Mouse (Mus musculus): ENCODE results near the gene Brms1l. TPM values are rescaled to one million over a fixed set of nuclear protein-coding genes. Genes with fewer than 3 reads are reported as not detected.
A peak's percentile ranks its signal among the peaks of the same experiment; 100 is the strongest.

The Brms1l gene
- total RNA-seq, 2 experiments from 2014 or later: 57.7 to 65.7 TPM

DNA sequence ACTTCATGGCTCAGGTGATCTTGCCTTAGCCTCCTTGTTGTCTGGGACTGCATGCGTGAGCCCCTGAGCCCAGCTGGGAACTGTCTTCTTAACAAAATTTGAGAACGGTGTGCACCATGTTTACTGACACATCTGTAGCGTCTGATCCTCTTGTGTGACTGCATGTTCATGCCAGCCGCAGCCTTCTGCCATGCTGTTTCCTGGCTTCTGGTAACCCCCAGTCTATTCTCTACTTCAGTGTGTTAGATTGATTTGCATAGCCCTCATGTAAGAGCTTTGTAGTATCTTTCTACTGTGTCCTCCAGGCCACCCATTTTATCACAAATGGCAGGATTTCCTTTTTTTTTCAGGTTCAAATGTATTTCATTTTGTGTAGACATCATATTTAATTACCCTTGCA, 11.7 kb downstream of the Brms1l start:
- intact Hi-C loops (cut with DNase I): no loop called here
- DNase-seq (ENCODE audit: extremely low spot score in 1 of 2, low spot score in 2 of 2): no peak

DNA sequence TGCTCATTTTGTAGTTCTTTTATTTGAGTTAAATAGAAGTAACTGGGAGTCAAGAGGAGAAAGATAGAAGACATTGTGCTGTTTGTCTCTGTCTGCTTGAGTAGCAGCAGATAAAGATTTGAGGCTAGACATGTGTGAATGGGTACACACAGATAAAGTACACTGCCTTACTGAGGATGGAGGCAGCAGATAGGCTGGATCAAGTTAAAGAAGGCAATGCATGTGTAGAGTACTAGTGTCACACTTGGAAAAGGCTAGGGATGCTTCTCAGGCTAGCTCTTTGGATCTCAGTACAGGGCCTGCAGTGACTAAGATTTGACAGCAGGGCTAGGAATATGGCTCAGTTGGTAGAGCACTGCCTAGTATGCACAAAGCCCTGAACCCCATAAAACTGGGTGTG, 14.5 kb downstream of the Brms1l start:
- no peak for DNase-seq (ENCODE audit: extremely low spot score in 1 of 2, low spot score in 2 of 2)
- intact Hi-C loops (cut with DNase I): no loop called here

DNA sequence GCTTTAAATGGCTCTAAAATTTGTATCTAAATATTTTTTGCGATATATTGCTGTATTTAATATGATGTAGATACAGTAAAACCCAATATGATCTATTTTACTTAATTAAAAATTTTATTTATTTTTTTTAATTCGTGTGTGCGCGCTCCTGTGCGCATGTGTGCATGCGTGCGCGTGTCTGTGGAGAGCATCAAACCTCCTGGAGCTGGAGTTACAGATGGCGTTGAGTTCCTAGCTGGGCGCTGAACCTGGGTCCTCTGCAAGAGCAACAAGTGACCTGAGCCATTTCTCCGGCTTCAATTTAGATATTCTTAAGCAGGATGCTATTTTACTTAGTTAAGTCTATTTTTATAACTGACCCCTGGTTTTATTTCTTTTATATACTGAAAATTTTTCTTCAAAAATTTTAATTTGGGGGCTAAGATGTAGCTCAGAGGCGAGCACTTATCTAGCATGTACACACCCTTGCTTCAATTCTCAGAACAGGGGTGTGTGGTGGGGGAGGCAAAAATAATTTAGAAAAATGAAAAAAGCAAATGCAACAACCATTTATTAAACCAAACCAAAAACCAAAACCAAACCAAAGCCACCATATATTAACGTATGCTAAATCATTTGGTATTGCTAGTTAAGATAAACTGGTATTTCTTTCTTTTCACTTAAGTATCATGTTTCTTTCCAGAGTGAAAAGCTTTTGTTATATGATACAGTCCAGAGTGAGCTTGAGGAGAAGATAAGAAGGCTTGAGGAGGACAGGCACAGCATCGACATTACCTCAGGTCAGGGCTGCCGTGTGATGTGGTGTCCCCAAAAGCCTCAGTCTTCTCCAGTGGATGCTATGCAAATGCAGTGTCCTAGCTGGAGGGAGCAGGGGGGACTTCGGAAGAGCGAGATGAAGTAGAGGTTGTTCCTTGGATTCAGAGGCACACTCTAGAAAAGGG, 23.6 kb downstream of the Brms1l start:
- no peak for DNase-seq (ENCODE audit: extremely low spot score in 1 of 2, low spot score in 2 of 2)
- intact Hi-C loops (cut with DNase I): no loop called here

GRCm38 (mm10) chr12:55860631-55861030, 24.5 kb downstream of the Brms1l start:
- intact Hi-C loops (cut with DNase I): no loop called here
- no peak for DNase-seq (ENCODE audit: extremely low spot score in 1 of 2, low spot score in 2 of 2)

- intact Hi-C loops (cut with DNase I): no loop called here
- no peak for DNase-seq (ENCODE audit: extremely low spot score in 1 of 2, low spot score in 2 of 2)
These were observed 31.6 kb downstream of the Brms1l start for GRCm38 (mm10) chr12:55867738-55868137.

GRCm38 (mm10) chr12:55869622-55870322, 33.6 kb downstream of the Brms1l start:
- intact Hi-C loops (cut with DNase I): no loop called here
- DNase-seq (ENCODE audit: extremely low spot score in 1 of 2, low spot score in 2 of 2): no peak

DNA sequence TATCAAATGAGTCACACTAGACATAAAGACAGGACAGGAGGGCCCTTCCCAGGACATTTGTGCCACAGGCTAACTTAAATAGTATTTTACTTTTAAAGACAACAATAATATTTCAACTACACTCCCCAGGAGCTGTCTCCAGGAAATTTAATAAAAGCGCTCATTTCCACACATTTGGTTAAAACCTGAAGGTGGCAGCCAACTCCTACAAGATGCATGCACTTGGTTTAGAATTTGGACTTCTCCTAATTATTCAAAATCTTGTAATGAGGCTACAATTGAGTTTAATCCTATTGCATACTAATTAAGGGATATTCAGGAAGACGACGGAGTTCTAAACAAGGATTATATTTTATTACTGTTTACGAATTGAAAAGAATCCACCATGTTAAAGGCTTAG, 49.3 kb downstream of the Brms1l start:
- no peak for DNase-seq (ENCODE audit: extremely low spot score in 1 of 2, low spot score in 2 of 2)
- intact Hi-C loops (cut with DNase I): loop anchor here (5.0 to 10.0 kb wide), 4 partner anchors 172 to 752 kb away; no protein-coding TSS in a partner anchor

DNA sequence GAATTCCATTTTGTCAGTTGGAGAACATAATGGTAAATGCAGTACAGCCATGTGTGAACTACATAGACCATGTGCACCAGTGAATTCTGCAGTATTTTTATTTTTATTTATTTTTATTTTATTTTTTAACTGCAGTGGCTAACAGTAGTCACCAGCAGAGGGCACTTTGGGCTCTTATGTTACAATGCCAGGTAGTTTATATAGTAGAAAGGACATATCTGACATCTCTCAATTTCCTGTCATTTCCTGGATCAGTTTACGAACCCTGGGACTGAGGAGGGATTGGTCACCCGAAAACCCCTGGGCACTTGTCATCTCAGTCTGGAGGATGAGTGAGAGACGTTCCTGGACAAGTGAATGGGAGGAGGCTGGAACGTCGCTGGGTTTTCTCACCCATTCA, 52.4 kb downstream of the Brms1l start:
- intact Hi-C loops (cut with DNase I): loop anchor here (5.0 to 10.0 kb wide), 4 partner anchors 169 to 749 kb away; no protein-coding TSS in a partner anchor
- DNase-seq (ENCODE audit: extremely low spot score in 1 of 2, low spot score in 2 of 2): peak in 1 of 2 experiments; percentile 3

- intact Hi-C loops (cut with DNase I): no loop called here
- DNase-seq (ENCODE audit: extremely low spot score in 1 of 2, low spot score in 2 of 2): no peak
These were observed 68.7 kb downstream of the Brms1l start for GRCm38 (mm10) chr12:55904801-55905200.

- no peak for DNase-seq (ENCODE audit: extremely low spot score in 1 of 2, low spot score in 2 of 2)
- intact Hi-C loops (cut with DNase I): no loop called here
These were observed 76.0 kb downstream of the Brms1l start for GRCm38 (mm10) chr12:55912138-55912537.

- intact Hi-C loops (cut with DNase I): no loop called here
These were observed 77.1 kb downstream of the Brms1l start for GRCm38 (mm10) chr12:55913201-55913600.

DNA sequence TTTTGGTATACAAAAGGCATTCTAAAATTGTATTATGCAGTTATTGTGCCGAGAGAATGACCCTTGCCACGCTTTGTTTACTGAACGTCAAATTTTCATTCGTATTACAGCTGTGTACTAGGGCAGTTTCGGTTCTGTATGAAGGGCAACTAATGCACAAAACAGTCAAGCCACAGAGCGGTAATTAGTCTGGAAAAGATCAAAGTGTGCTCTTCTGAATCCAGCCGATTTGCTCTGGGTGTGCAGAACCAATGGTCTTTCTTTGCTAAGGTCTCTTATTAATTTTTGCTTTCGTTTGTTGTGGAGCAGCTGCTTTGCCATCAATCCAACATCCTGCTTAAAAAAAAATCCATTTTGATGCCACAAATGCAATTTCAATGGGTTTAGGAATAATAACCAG, 80.1 kb downstream of the Brms1l start:
- intact Hi-C loops (cut with DNase I): no loop called here
- no peak for DNase-seq (ENCODE audit: extremely low spot score in 1 of 2, low spot score in 2 of 2)

More at GRCm38 (mm10) chr12:55913201-55913600, 77.1 kb downstream of the Brms1l start:
- no peak for DNase-seq (ENCODE audit: extremely low spot score in 1 of 2, low spot score in 2 of 2)

- DNase-seq (ENCODE audit: extremely low spot score in 1 of 2, low spot score in 2 of 2): no peak
- intact Hi-C loops (cut with DNase I): no loop called here
These were observed 80.9 kb downstream of the Brms1l start for GRCm38 (mm10) chr12:55917020-55917419.

Small RNA genes within 50 kb of the gene (microRNA-seq; reads per million reads assigned to microRNA genes)
- 6.3 reads per million, percentile 23 among the genes with 10 or more reads in this experiment for gene Gm23394

Other genes starting within 250 kb of the Brms1l start
- gene Insm2, start 236.9 kb upstream of the Brms1l start, total RNA-seq (2021): under 1 TPM; 0.51 to 0.77 TPM
- gene Ralgapa1, start 15.2 kb upstream of the Brms1l start, total RNA-seq (2021): 100 to 1,000 TPM; 111 to 120 TPM

All from left cerebral cortex, postnatal 10 days (tissue).